Mouse (Mus musculus) CH12.LX (cell line): ENCODE results near the gene Ccdc93. TPM values are rescaled to one million over a fixed set of nuclear protein-coding genes. Genes with fewer than 3 reads are reported as not detected.

ENCODE experiments used
- polyA plus RNA-seq: library from polyadenylated mRNA; unstranded; fragments of >175 nt; gene quantifications from 2 replicates; pipeline ENCODE4 v1.2.1, GENCODE M21; 2012; ENCODE audit warnings: low read depth; ENCODE audit not compliant: insufficient read length
- total RNA-seq, 2 experiments: library from RNA; depleted of rRNA; stranded (reverse); fragments of 300-350 nt in 1 of 2; fragments of >200 nt in 1 of 2; gene quantifications; 2 replicates each; pipeline ENCODE4 v1.2.3; 2012 to 2014

The Ccdc93 gene
- total and polyA plus RNA-seq, 3 experiments, result 21.0 to 34.0 (median 23.7) TPM

Other genes starting within 250 kb of the Ccdc93 start
- gene Insig2, start 98.5 kb upstream of the Ccdc93 start, total RNA-seq (2012; rRNA removed), result 25.0 and 37.7 TPM in 2 replicates
- gene Insig2, start 98.5 kb upstream of the Ccdc93 start, total RNA-seq (2014; rRNA removed), result 20.1 and 23.6 TPM in 2 replicates
- gene Insig2, start 98.5 kb upstream of the Ccdc93 start, polyA plus RNA-seq, result 20.5 and 21.2 TPM in 2 replicates
- gene Htr5b, start 97.4 kb downstream of the Ccdc93 start, total RNA-seq (2012; rRNA removed), result not detected in 2 replicates
- gene Htr5b, start 97.4 kb downstream of the Ccdc93 start, total RNA-seq (2014; rRNA removed), result not detected in 2 replicates
- gene Htr5b, start 97.4 kb downstream of the Ccdc93 start, polyA plus RNA-seq, result not detected in 2 replicates
- gene Ddx18, start 136.9 kb downstream of the Ccdc93 start, total RNA-seq (2012; rRNA removed), result 62.8 and 85.8 TPM in 2 replicates
- gene Ddx18, start 136.9 kb downstream of the Ccdc93 start, total RNA-seq (2014; rRNA removed), result 61.8 and 69.7 TPM in 2 replicates
- gene Ddx18, start 136.9 kb downstream of the Ccdc93 start, polyA plus RNA-seq, result 184 and 198 TPM in 2 replicates